Mouse (Mus musculus) embryonic fibroblast, embryonic 13.5 days (primary cell): ENCODE data around the gene Cep57l1.

Experiments
- CTCF ChIP-seq: IDR thresholded peaks from 2 replicates; pipeline ENCODE4 v1.5.1; 2011; ENCODE audit warnings: mild to moderate bottlenecking, control low read depth, low read length, moderate library complexity, borderline replicate concordance; ENCODE audit not compliant: insufficient read depth
- POLR2A ChIP-seq: IDR thresholded peaks from 2 replicates; pipeline ENCODE4 v1.6.1; 2011; ENCODE audit warnings: low read depth, mild to moderate bottlenecking, control low read depth, low read length, moderate library complexity

GRCm38 (mm10) chr10:41767254-41767653 is 42.4 kb downstream of the Cep57l1 start:
- TF ChIP-seq POLR2A = no peak
- TF ChIP-seq CTCF = no peak
